Mouse (Mus musculus) stomach, postnatal 0 days (tissue): Measurements from ENCODE around the gene Egflam.

Experiments
- CTCF ChIP-seq: IDR thresholded peaks from 2 replicates; pipeline ENCODE4 v1.5.1; 2016; ENCODE audit warnings: antibody characterized with exemption, low read depth, mild to moderate bottlenecking, moderate library complexity
- EP300 ChIP-seq: optimal IDR thresholded peaks from 2 replicates; pipeline ENCODE3; 2016; ENCODE audit warnings: antibody characterized with exemption

DNA sequence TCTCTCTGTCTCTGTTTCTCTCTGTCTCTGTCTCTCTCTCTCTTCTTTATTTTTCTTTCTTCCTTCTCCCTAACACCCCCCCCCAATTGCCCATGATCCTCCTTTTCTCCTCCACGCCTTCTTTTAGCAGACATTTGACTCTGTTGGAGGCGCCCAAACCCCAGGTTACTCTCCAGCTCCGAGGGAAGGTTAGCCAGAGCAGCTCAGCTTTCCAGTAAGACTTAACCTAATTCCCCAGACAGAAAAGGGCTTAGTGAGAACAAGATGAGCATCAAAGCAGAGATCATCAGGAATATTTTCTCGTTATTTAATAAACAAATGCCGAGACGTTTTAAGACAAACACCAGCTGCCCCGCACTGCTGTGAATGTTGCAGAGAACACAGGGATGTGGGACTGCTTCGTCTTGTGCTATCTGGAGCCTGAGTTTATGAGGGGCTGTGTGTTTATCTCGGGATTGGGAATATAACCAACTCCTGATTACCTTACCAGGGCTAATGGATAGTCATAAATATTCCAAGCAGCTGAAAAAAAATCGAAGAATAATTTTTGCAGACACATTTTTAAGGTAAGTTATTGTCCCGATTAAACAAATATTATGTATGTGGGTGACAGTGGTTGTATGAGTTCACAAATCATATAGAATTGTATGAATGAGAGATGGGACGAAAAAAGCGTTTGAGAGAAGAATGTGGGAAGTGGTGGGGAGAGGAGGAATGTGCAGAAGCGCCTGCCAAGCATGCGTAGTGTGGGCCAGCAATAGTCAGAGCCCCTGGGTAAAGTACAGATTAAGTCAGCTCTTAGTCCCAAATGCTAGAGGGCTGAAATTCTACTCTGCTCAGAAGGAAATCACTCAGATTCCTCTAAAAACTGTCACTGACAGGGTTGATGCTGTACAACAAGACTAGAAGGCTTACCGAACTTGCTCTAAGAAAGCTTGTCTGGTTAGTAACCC lies 44.2 kb upstream of the Egflam start:
- TF ChIP-seq CTCF: no peak
- no peak for TF ChIP-seq EP300
